Mouse (Mus musculus) liver, embryonic 14.5 days (tissue): ENCODE data around the gene Tom1l2. TPM values are rescaled to one million over a fixed set of nuclear protein-coding genes. Genes with fewer than 3 reads are reported as not detected.
A peak's percentile ranks its signal among the peaks of the same experiment; 100 is the strongest.

Source experiments
- ATAC-seq: fragments of 200-750 bp; cut with Nextera tagmentation; 2 replicates; pipeline ENCODE4 v1.8.0; 2017; ENCODE audit warnings: moderate number of reproducible peaks, mild to moderate bottlenecking, moderate library complexity; ENCODE audit not compliant: insufficient read depth
- DNase-seq, 3 experiments: peaks; one replicate each; pipeline ENCODE4 v3.0.0-alpha.2; 2012 to 2013; ENCODE audit warnings: low read depth in 3 of 3, low spot score in 3 of 3
- H3K27ac ChIP-seq: fragments of 300-500 bp; sonication (generic); 2 replicates; pipeline ENCODE4 v1.5.1; 2014; ENCODE audit warnings: moderate library complexity, mild to moderate bottlenecking, control low read depth, inconsistent platforms
- H3K27me3 ChIP-seq: fragments of 300-500 bp; sonication (generic); 2 replicates; pipeline ENCODE4 v1.6.1; 2014; ENCODE audit warnings: mild to moderate bottlenecking, low read length, moderate library complexity; ENCODE audit not compliant: control insufficient read depth, insufficient read depth
- H3K36me3 ChIP-seq: fragments of 300-500 bp; sonication (generic); replicated peaks from 2 replicates; pipeline ENCODE4 v1.6.1; 2014; ENCODE audit warnings: low read depth; ENCODE audit not compliant: control insufficient read depth, insufficient read depth
- H3K4me1 ChIP-seq, 2 experiments: fragments of 200-500 bp in 1 of 2; fragments of 300-500 bp in 1 of 2; sonication (generic) in 1 of 2; replicated peaks; 2 replicates each; pipeline ENCODE4 v1.6.1; 2012 to 2014; ENCODE audit warnings: antibody characterized with exemption in 1 of 2, inconsistent platforms in 1 of 2, low read length in 1 of 2; ENCODE audit not compliant: control insufficient read depth in 2 of 2, insufficient read depth in 2 of 2
- H3K4me2 ChIP-seq: fragments of 300-500 bp; sonication (generic); 2 replicates; pipeline ENCODE4 v1.6.1; 2014; ENCODE audit warnings: low read depth, mild to moderate bottlenecking, control low read depth, moderate library complexity
- H3K4me3 ChIP-seq, 2 experiments: fragments of 200-500 bp in 1 of 2; fragments of 300-500 bp in 1 of 2; sonication (generic) in 1 of 2; 2 replicates each; pipeline ENCODE4 v1.5.1; 2012 to 2014; ENCODE audit warnings: low read depth in 2 of 2, low read length in 2 of 2, mild to moderate bottlenecking in 2 of 2, control low read depth in 1 of 2, inconsistent platforms in 1 of 2, moderate library complexity in 1 of 2; ENCODE audit not compliant: insufficient read depth in 1 of 2
- H3K9ac ChIP-seq: fragments of 300-500 bp; sonication (generic); replicated peaks from 2 replicates; pipeline ENCODE4 v1.6.1; 2014; ENCODE audit warnings: mild to moderate bottlenecking, control low read depth, moderate library complexity
- H3K9me3 ChIP-seq: fragments of 300-500 bp; sonication (generic); 2 replicates; pipeline ENCODE4 v1.6.1; 2016; ENCODE audit warnings: low read length, mixed read lengths; ENCODE audit not compliant: control insufficient read depth
- CTCF ChIP-seq: IDR thresholded peaks from 2 replicates; pipeline ENCODE4 v1.5.1; 2016; ENCODE audit warnings: antibody characterized with exemption, low read depth, control low read depth
- EP300 ChIP-seq: IDR thresholded peaks from 2 replicates; pipeline ENCODE4 v1.6.1; 2016; ENCODE audit warnings: antibody characterized with exemption, low read depth
- WGBS: fragments of 180-500 bp; shearing (Covaris S2); extraction: QIAGEN DNeasy Blood & Tissue Kit; methylation state at CpG from one replicate; pipeline ENCODE4 v1.1.7; 2014; ENCODE audit not compliant: insufficient replicate concordance; 5-methylcytosine and 5-hydroxymethylcytosine counted together
- polyA plus RNA-seq, 2 experiments: library from polyadenylated mRNA; depleted of rRNA in 1 of 2; stranded (reverse) in 1 of 2; unstranded in 1 of 2; fragments of >200 nt; fragmentation: Nextera tagmentation in 1 of 2; extraction: Ambion mirVana in 1 of 2; gene quantifications; 2 replicates each; pipeline versions ENCODE4 v1.2.1 to v1.2.3; 2012 to 2014

Gene Tom1l2
- polyA plus RNA-seq, 2 experiments, result 2.4 to 4.9 TPM

DNA sequence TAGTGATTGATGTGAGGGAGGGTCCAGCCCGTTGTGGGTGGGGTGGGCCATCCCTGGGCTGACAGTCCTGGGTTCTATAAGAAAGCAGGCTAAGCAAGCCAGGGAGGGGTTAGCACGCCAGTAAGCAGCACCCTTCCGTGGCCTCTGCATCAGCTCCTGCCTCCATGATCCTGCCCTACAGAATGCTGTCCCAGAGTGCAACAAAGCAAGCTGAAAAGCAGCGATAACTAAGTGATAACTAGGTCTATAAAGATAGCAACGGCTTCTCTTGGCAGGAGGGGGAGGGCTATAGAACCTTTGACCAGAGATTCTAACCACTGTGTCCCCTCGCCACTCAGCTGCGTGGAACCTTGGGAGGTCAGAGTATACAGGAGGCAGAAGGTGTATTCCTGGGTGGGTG is 135.2 kb downstream of the Tom1l2 start:
- Histone ChIP-seq H3K9ac (0 out of 2 replicates have a peak overlapping the region, but pooled peaks have one; percentile 7), H3K4me3 (no peak overlapping the region), H3K4me1 (peaks cover 34 to 55% of the 10 kb centered on the region in 2 experiments), H3K27me3 (no peaks in the 10 kb centered on the region), H3K36me3 (peaks cover 5% of the 10 kb centered on the region; the same call in 1 of the 2 replicates), H3K4me2 (peak overlapping the region; percentile 37), H3K27ac (peak overlapping the region; percentile 36), H3K9me3 (no peaks in the 10 kb centered on the region)
- ATAC-seq (peak; percentile 51; the same call in 1 of the 2 replicates), DNase-seq (peak in 1 of 3 experiments; percentile 39)
- TF ChIP-seq CTCF (no peak), EP300 (peak; percentile 86)
- WGBS, result 26% methylated on average over 7 of the region's 7 CpGs

GRCm38 (mm10) chr11:60216671-60217070 is 136.0 kb downstream of the Tom1l2 start:
- 84% methylated on average over 1 of the region's 1 CpGs for WGBS
- Histone ChIP-seq H3K27me3 (no peaks in the 10 kb centered on the region), H3K9ac (no peak overlapping the region), H3K4me3 (no peak overlapping the region), H3K4me2 (peak overlapping the region; percentile 37), H3K36me3 (peaks cover 5% of the 10 kb centered on the region; the same call in 1 of the 2 replicates), H3K4me1 (peaks cover 37 to 53% of the 10 kb centered on the region in 2 experiments), H3K27ac (no peak overlapping the region), H3K9me3 (no peaks in the 10 kb centered on the region)
- ATAC-seq (no peak), DNase-seq (no peak)
- TF ChIP-seq EP300 (no peak), CTCF (no peak)

DNA sequence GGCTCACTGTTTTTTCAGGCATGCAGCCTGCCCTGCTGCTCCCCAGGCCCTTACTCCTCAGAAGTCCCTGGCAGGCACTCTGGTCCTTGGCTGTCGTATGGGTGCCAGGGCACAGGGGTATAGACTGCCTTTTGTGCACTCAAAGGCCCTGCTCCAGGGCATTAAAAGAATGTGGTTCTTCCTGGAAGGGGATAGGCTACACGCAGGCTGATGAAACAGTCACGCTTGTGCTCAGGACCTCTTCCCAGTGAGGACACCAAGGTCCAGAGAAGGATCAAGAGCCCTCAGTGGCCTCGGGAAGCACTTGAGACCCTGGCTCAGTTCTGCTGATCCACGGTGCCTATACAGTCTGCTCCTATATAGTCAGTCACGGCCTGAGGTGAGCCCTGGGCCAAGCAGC is 139.4 kb downstream of the Tom1l2 start:
- no peak overlapping the region for H3K4me3 ChIP-seq
- no peak overlapping the region for H3K27ac ChIP-seq
- H3K9ac ChIP-seq, result no peak overlapping the region
- no peaks in the 10 kb centered on the region for H3K9me3 ChIP-seq
- ATAC-seq (no peak), DNase-seq (no peak)
- H3K36me3 ChIP-seq, result peaks cover 5% of the 10 kb centered on the region; the same call in 1 of the 2 replicates
- peaks cover 41 to 55% of the 10 kb centered on the region in 2 experiments for H3K4me1 ChIP-seq
- 69% methylated on average over 6 of the region's 6 CpGs for WGBS
- no peaks in the 10 kb centered on the region for H3K27me3 ChIP-seq
- H3K4me2 ChIP-seq, result no peak overlapping the region
- TF ChIP-seq EP300, result no peak

DNA sequence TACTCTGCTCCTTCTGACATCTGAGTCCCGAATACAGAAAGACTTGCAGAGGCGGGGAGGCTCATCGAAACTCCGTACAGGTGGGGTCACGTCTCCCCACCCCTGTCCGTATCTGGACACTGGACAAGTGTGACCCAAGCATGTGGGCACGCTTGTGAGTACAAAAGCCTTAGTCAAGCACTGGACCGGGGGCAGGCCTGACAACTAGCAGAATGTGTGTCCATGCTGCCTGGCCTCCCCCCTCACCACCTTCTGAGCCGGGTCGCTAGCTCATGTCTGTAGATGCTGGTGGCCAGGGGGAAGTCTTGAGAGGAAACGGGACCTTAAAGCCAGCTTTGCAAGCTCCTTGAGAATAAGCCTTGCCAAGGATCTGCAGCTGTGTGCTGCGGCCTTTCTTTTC is 140.9 kb downstream of the Tom1l2 start:
- Histone ChIP-seq H3K9me3 (no peaks in the 10 kb centered on the region), H3K27me3 (no peaks in the 10 kb centered on the region), H3K27ac (no peak overlapping the region), H3K4me1 (peaks cover 31 to 43% of the 10 kb centered on the region in 2 experiments), H3K9ac (no peak overlapping the region), H3K4me2 (no peak overlapping the region), H3K4me3 (no peak overlapping the region), H3K36me3 (peaks cover 4% of the 10 kb centered on the region)
- TF ChIP-seq EP300 (no peak), CTCF (no peak)
- WGBS, result 70% methylated on average over 12 of the region's 12 CpGs
- ATAC-seq, result no peak
- no peak for DNase-seq

DNA sequence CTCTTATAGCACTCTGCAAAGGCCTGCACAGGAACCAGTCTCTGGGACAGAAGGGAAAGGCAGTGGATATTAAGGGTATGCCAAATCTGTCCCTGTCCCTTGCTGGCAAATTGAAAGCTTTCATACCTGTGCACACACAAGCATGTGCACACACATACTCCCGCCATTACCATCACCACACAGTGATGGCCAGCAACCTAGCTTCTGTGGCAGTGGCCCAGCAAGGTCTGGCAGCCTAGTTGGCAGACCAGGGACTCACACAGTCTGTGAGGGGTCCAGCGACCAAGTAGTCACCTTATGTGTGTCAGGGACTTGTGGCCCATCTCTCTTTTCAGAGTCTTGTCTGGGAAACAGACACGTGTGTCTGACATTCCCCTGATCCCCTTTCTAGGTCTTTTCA is 141.6 kb downstream of the Tom1l2 start:
- Histone ChIP-seq H3K4me2 (peak overlapping the region; percentile 87), H3K27ac (peak overlapping the region; percentile 65)
- ATAC-seq, result no peak

More for the DNA sequence above, 141.6 kb downstream of the Tom1l2 start:
- 51% methylated on average over 3 of the region's 3 CpGs for WGBS
- Histone ChIP-seq H3K27me3 (no peaks in the 10 kb centered on the region), H3K4me1 (peaks cover 25 to 38% of the 10 kb centered on the region in 2 experiments), H3K36me3 (peaks cover 10% of the 10 kb centered on the region), H3K9me3 (no peaks in the 10 kb centered on the region), H3K4me3 (peak overlapping the region in 1 of 2 experiments; percentile 57; a peak in 1 of 4 replicates), H3K9ac (no peak overlapping the region)
- no peak for DNase-seq
- no peak for TF ChIP-seq CTCF
- TF ChIP-seq EP300, result no peak
